Mouse (Mus musculus) myocyte (in vitro differentiated cells): Measurements from ENCODE around the gene Kcnn3. TPM values are rescaled to one million over a fixed set of nuclear protein-coding genes. Genes with fewer than 3 reads are reported as not detected.

Experiments used
- H3K27me3 ChIP-seq: one replicate; pipeline ENCODE4 v1.6.1; 2011; ENCODE audit not compliant: control insufficient read depth, insufficient read depth, insufficient read length
- H3K36me3 ChIP-seq: one replicate; pipeline ENCODE4 v1.6.1; 2011; ENCODE audit not compliant: control insufficient read depth, insufficient read depth
- H3K4me2 ChIP-seq: one replicate; pipeline ENCODE4 v1.6.1; 2011; ENCODE audit warnings: low read depth, control low read depth
- H3K4me3 ChIP-seq: one replicate; pipeline ENCODE4 v1.5.1; 2011; ENCODE audit warnings: mild to moderate bottlenecking, control low read depth, moderate library complexity
- H3K79me2 ChIP-seq: one replicate; pipeline ENCODE4 v1.6.1; 2011; ENCODE audit not compliant: control insufficient read depth, insufficient read depth
- H3ac ChIP-seq: one replicate; pipeline ENCODE4 v1.6.1; 2011; ENCODE audit not compliant: control insufficient read depth, insufficient read length
- CEBPB ChIP-seq: IDR thresholded peaks from 2 replicates; pipeline ENCODE4 v1.6.1; 2011; ENCODE audit warnings: mild to moderate bottlenecking, moderate library complexity; ENCODE audit not compliant: poor library complexity, insufficient read depth, severe bottlenecking
- E2F4 ChIP-seq: IDR thresholded peaks from one replicate; pipeline ENCODE4 v1.6.1; 2011; ENCODE audit warnings: mild to moderate bottlenecking, control low read depth, moderate library complexity; ENCODE audit not compliant: insufficient read depth
- MAX ChIP-seq: IDR thresholded peaks from one replicate; pipeline ENCODE4 v1.6.1; 2011; ENCODE audit warnings: low read depth, mild to moderate bottlenecking, control low read depth
- MYOD1 ChIP-seq, 3 experiments: IDR thresholded peaks; one replicate each; pipeline ENCODE4 v1.6.1; 2011; ENCODE audit warnings: control low read depth in 2 of 3, low read depth in 2 of 3, mild to moderate bottlenecking in 2 of 3, moderate library complexity in 1 of 3; ENCODE audit not compliant: insufficient read length in 2 of 3, control insufficient read depth in 1 of 3
- MYOG ChIP-seq, 3 experiments: IDR thresholded peaks; one replicate each; pipeline ENCODE4 v1.6.1; 2011; ENCODE audit warnings: control low read depth in 2 of 3, low read depth in 2 of 3, mild to moderate bottlenecking in 2 of 3; ENCODE audit not compliant: insufficient read length in 2 of 3, control insufficient read depth in 1 of 3, insufficient read depth in 1 of 3
- POLR2A ChIP-seq: IDR thresholded peaks from one replicate; pipeline ENCODE4 v1.6.1; 2011; ENCODE audit warnings: low read depth, mild to moderate bottlenecking, control low read depth, moderate library complexity; ENCODE audit not compliant: insufficient read length
- POLR2AphosphoS2 ChIP-seq: IDR thresholded peaks from one replicate; pipeline ENCODE4 v1.6.1; 2011; ENCODE audit warnings: low read depth, control low read depth; ENCODE audit not compliant: insufficient read length
- REST ChIP-seq: IDR thresholded peaks from one replicate; pipeline ENCODE4 v1.6.1; 2011; ENCODE audit warnings: mild to moderate bottlenecking, control low read depth, moderate library complexity; ENCODE audit not compliant: insufficient read depth, insufficient read length
- SRF ChIP-seq: IDR thresholded peaks from one replicate; pipeline ENCODE4 v1.6.1; 2011; ENCODE audit warnings: low read depth; ENCODE audit not compliant: control insufficient read depth, insufficient read length
- TCF12 ChIP-seq: IDR thresholded peaks from one replicate; pipeline ENCODE4 v1.6.1; 2011; ENCODE audit warnings: mild to moderate bottlenecking, control low read depth; ENCODE audit not compliant: poor library complexity, insufficient read depth, severe bottlenecking
- TCF3 ChIP-seq: IDR thresholded peaks from one replicate; pipeline ENCODE4 v1.6.1; 2011; ENCODE audit warnings: low read depth, control low read depth; ENCODE audit not compliant: insufficient read length
- USF1 ChIP-seq: IDR thresholded peaks from one replicate; pipeline ENCODE4 v1.6.1; 2011; ENCODE audit warnings: low read depth, mild to moderate bottlenecking, control low read depth, moderate library complexity
- polyA plus RNA-seq: library from polyadenylated mRNA; unstranded; fragments of >200 nt; fragmentation: generic; extraction: Trizol; gene quantifications from one replicate; pipeline ENCODE4 v1.2.1, GENCODE M21; 2012; ENCODE audit warnings: missing spikeins

Kcnn3 gene
- polyA plus RNA-seq, 1 experiment: 0.68 TPM

DNA sequence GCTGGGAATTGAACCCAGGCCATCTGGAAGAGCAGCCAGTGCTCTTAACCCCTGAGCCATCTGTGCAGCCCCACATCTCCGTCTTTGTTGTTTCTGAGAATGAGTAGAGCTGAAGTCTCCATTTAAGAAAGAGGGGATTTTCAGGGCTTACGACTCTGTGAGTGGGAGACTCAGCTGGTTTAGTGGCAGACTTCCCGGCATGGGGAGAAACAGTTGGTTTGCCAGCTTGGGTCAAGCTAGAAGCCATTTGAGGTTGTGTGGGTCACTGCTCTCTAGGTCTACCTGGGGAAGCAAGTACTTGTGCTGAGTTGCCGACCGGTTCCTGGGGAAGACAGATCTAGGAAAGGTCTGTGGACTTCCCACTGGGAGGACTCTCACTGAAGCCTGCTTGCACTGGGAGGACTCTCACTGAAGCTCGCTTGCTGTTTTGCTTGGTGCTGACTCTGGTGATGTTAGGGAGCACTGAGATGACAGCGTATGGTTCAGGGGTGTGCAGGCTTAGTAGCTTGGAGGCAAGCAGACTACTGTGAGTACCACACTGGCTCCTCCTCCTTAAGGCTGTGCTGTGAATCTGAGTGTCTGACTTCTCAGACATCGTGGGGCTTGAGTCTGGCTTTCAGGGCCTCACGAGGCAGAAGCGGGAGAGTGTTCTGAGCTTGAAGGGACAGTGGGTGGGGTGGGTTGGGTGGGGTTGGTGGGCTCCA is 19.2 kb downstream of the Kcnn3 start:
- Histone ChIP-seq H3K4me2 (no peak overlapping the region), H3K27me3 (peaks cover 67% of the 10 kb centered on the region), H3K36me3 (no peaks in the 10 kb centered on the region), H3ac (no peak overlapping the region), H3K79me2 (no peaks in the 10 kb centered on the region), H3K4me3 (no peak overlapping the region)
- TF ChIP-seq MYOD1 (IDR thresholded peaks at IDR 0.05; ENCODE audit: control insufficient read depth in 1 of 3, insufficient read length in 2 of 3, low read depth in 2 of 3) (no peak), REST (no peak), POLR2AphosphoS2 (no peak), MAX (no peak), MYOG (IDR thresholded peaks at IDR 0.05; ENCODE audit: control insufficient read depth in 1 of 3, insufficient read depth in 1 of 3, insufficient read length in 2 of 3, low read depth in 2 of 3) (no peak), USF1 (no peak), E2F4 (no peak), SRF (no peak)

DNA sequence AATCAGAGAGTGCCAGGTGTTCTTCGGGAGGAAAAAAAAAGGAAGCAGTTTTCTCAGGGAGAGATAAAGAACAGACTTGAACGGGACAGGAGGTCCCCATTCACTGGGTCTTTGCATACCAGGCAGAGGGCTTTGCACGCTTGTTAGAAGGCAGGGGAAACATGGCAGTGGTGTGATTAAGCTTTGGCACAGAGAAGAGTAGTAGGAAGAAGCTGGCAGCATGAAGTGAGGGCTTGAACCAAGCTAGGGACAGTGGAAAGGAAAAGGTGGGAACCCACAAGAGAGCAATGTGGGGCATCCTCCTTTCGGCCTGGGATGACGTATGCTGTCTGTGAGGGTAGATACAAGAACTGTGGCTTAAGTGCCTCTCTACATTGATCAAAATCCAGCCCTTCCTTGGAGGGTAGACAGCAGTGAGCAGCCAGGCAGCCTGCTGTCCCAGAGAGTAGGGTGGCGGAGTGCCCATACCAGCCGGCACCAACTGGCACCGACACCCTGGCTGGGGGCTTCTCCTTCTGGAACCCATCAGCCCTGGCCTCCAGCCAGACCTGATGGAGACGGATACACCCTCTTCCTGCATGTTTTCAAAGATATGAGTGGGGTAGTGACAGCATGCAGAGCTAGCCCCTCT is 19.9 kb downstream of the Kcnn3 start:
- no peak overlapping the region for H3K4me3 ChIP-seq
- H3K36me3 ChIP-seq: no peaks in the 10 kb centered on the region
- H3K79me2 ChIP-seq: no peaks in the 10 kb centered on the region
- H3K27me3 ChIP-seq: peaks cover 74% of the 10 kb centered on the region
- no peak overlapping the region for H3ac ChIP-seq
- no peak for TF ChIP-seq E2F4
- H3K4me2 ChIP-seq: no peak overlapping the region

DNA sequence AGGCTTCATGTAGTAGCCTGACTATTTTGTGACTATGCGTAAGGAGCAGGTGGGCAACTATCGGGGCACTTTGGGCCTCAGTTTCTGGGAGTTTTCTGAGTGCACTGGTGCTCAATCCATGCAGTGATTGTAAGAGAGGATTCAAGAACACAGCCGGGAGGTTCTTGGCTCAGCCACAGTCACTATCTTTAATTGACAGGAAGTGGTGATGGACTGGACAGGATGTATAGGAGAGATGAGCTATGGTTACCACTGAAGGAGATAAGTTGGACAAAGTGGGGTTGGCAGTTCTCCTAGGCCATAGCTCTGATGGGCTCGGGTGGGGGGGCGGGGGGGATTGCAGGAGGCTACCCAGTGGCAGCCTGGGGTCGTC is 20.4 kb downstream of the Kcnn3 start:
- Histone ChIP-seq H3K4me3 (no peak overlapping the region), H3ac (no peak overlapping the region)

DNA sequence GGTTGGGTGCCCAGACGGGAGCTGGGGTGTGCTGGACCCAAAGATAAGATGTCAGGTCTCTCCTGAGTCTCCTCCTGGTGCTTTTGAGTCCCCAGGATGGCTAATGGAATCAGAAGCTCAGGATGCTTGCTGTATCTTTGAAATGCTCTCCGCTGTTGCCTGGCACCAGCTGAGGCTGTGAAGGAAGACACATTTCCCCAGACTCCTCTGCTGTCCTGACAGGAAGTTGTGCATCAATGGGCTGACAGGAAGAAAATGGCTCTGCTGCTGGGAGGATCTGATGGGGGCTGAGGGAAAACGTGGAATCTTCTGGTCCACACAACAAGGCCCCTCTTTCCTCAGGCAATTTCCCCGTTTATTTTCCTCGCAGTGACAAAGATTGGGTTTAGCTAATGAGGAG is 27.0 kb downstream of the Kcnn3 start:
- no peak overlapping the region for H3K4me3 ChIP-seq
- TF ChIP-seq MYOD1 (IDR thresholded peaks at IDR 0.05; ENCODE audit: control insufficient read depth in 1 of 3, insufficient read length in 2 of 3, low read depth in 2 of 3): no peak
- TF ChIP-seq E2F4: no peak
- no peak for TF ChIP-seq CEBPB
- no peak for TF ChIP-seq MAX
- no peak for TF ChIP-seq TCF12
- TF ChIP-seq POLR2A: no peak
- no peak for TF ChIP-seq MYOG (IDR thresholded peaks at IDR 0.05; ENCODE audit: control insufficient read depth in 1 of 3, insufficient read depth in 1 of 3, insufficient read length in 2 of 3, low read depth in 2 of 3)
- no peak for TF ChIP-seq POLR2AphosphoS2
- TF ChIP-seq REST: no peak
- no peak for TF ChIP-seq USF1
- no peak for TF ChIP-seq SRF
- no peaks in the 10 kb centered on the region for H3K36me3 ChIP-seq
- no peak overlapping the region for H3ac ChIP-seq
- H3K4me2 ChIP-seq: no peak overlapping the region
- no peaks in the 10 kb centered on the region for H3K79me2 ChIP-seq
- peaks cover 50% of the 10 kb centered on the region for H3K27me3 ChIP-seq

More for the DNA sequence above, 20.4 kb downstream of the Kcnn3 start:
- Histone ChIP-seq H3K79me2 (no peaks in the 10 kb centered on the region), H3K36me3 (no peaks in the 10 kb centered on the region), H3K4me2 (no peak overlapping the region), H3K27me3 (peaks cover 71% of the 10 kb centered on the region)
- TF ChIP-seq REST: no peak
- TF ChIP-seq POLR2A: no peak
- no peak for TF ChIP-seq SRF
- no peak for TF ChIP-seq MAX
- TF ChIP-seq E2F4: no peak
- TF ChIP-seq TCF3: no peak
- TF ChIP-seq TCF12: no peak
- TF ChIP-seq CEBPB: no peak
- TF ChIP-seq USF1: no peak
- TF ChIP-seq MYOD1 (IDR thresholded peaks at IDR 0.05; ENCODE audit: control insufficient read depth in 1 of 3, insufficient read length in 2 of 3, low read depth in 2 of 3): no peak
- TF ChIP-seq POLR2AphosphoS2: no peak
- TF ChIP-seq MYOG (IDR thresholded peaks at IDR 0.05; ENCODE audit: control insufficient read depth in 1 of 3, insufficient read depth in 1 of 3, insufficient read length in 2 of 3, low read depth in 2 of 3): no peak

DNA sequence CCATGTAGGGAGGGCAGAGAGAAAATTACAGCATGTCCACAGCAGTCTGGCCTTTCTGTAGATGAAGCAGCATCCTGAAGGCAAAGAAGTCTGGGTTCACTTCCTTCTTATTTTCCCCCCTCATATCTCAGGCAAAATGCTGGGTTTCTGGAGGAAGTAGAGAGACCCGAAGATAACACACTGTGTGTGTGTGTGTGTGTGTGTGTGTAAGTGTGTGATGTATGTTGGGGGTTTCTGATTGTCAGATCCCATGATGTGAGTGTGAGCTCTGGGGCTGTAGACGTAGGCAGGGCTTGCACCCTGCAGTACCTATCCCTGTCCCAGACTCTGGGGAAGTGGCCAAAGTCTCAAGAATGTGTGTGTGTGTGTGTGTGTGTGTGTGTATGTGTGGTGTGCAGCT is 28.8 kb downstream of the Kcnn3 start:
- no peaks in the 10 kb centered on the region for H3K36me3 ChIP-seq
- H3K27me3 ChIP-seq: peaks cover 46% of the 10 kb centered on the region
- no peaks in the 10 kb centered on the region for H3K79me2 ChIP-seq
- TF ChIP-seq TCF3 (no peak), CEBPB (no peak), MAX (no peak), USF1 (no peak), MYOD1 (IDR thresholded peaks at IDR 0.05; ENCODE audit: control insufficient read depth in 1 of 3, insufficient read length in 2 of 3, low read depth in 2 of 3) (no peak), SRF (no peak), MYOG (IDR thresholded peaks at IDR 0.05; ENCODE audit: control insufficient read depth in 1 of 3, insufficient read depth in 1 of 3, insufficient read length in 2 of 3, low read depth in 2 of 3) (no peak), E2F4 (no peak), TCF12 (no peak), REST (no peak), POLR2AphosphoS2 (no peak), POLR2A (no peak)
- no peak overlapping the region for H3ac ChIP-seq
- no peak overlapping the region for H3K4me2 ChIP-seq
- H3K4me3 ChIP-seq: no peak overlapping the region
